Mouse (Mus musculus): ENCODE results near the gene Lrrk1. TPM values are rescaled to one million over a fixed set of nuclear protein-coding genes. Genes with fewer than 3 reads are reported as not detected.

Gene Lrrk1
- polyA plus RNA-seq, 1 experiment from 2014 or later: 33.0 TPM

- CTCF ChIA-PET: interaction anchor here (1.4 kb wide), 1 partner anchor 255 kb away, joined by 8 read pairs; no protein-coding TSS in a partner anchor
Observed at GRCm38 (mm10) chr7:66405951-66406721, 18.0 kb upstream of the Lrrk1 start.

GRCm38 (mm10) chr7:66405541-66405940, 17.4 kb upstream of the Lrrk1 start:
- in situ Hi-C loops (cut with MboI; ENCODE audit: low pct_unique_long_range_greater_than_20kb): loop anchor here (25.0 kb wide), 1 partner anchor 432 kb away; the partner anchor contains the start of gene Adamts17
- no peak for TF ChIP-seq CTCF (IDR thresholded peaks at IDR 0.05)
- no peak for ATAC-seq
- CTCF ChIA-PET: interaction anchor here (1.0 to 1.4 kb wide), 2 partner anchors 256 to 261 kb away, joined by 3 to 8 read pairs; no protein-coding TSS in a partner anchor
- POLR2A ChIA-PET: no interaction called here
- H3K27me3 ChIP-seq: no peaks in the 10 kb centered on the region
- DNase-seq (ENCODE audit: low read depth, low spot score): no peak

More at GRCm38 (mm10) chr7:66405951-66406721, 18.0 kb upstream of the Lrrk1 start:
- in situ Hi-C loops (cut with MboI; ENCODE audit: low pct_unique_long_range_greater_than_20kb): loop anchor here (25.0 kb wide), 1 partner anchor 431 kb away; the partner anchor contains the start of gene Adamts17
- no peaks in the 10 kb centered on the region for H3K27me3 ChIP-seq
- DNase-seq (ENCODE audit: low read depth, low spot score) (no peak), ATAC-seq (no peak)
- POLR2A ChIA-PET: no interaction called here
- no peak for TF ChIP-seq CTCF (IDR thresholded peaks at IDR 0.05)

- POLR2A ChIA-PET: no interaction called here
- H3K27me3 ChIP-seq: no peaks in the 10 kb centered on the region
- TF ChIP-seq CTCF (IDR thresholded peaks at IDR 0.05): no peak
- CTCF ChIA-PET: interaction anchor here (1.0 to 1.4 kb wide), 2 partner anchors 256 to 262 kb away, joined by 3 to 8 read pairs; no protein-coding TSS in a partner anchor
- ATAC-seq (peak; percentile 51), DNase-seq (ENCODE audit: low read depth, low spot score) (no peak)
- in situ Hi-C loops (cut with MboI; ENCODE audit: low pct_unique_long_range_greater_than_20kb): loop anchor here (25.0 kb wide), 1 partner anchor 432 kb away; the partner anchor contains the start of gene Adamts17
Observed at GRCm38 (mm10) chr7:66404802-66405201, 16.7 kb upstream of the Lrrk1 start.

- DNase-seq (ENCODE audit: low read depth, low spot score) (no peak), ATAC-seq (no peak)
- TF ChIP-seq CTCF (IDR thresholded peaks at IDR 0.05): no peak
- in situ Hi-C loops (cut with MboI; ENCODE audit: low pct_unique_long_range_greater_than_20kb): loop anchor here (25.0 kb wide), 1 partner anchor 433 kb away; the partner anchor contains the start of gene Adamts17
- POLR2A ChIA-PET: no interaction called here
- H3K27me3 ChIP-seq: no peaks in the 10 kb centered on the region
- CTCF ChIA-PET: no interaction called here
Observed at GRCm38 (mm10) chr7:66404141-66404540, 16.0 kb upstream of the Lrrk1 start.

- no peaks in the 10 kb centered on the region for H3K27me3 ChIP-seq
- CTCF ChIA-PET: no interaction called here
- POLR2A ChIA-PET: no interaction called here
- ATAC-seq (no peak), DNase-seq (ENCODE audit: low read depth, low spot score) (no peak)
- no peak for TF ChIP-seq CTCF (IDR thresholded peaks at IDR 0.05)
- in situ Hi-C loops (cut with MboI; ENCODE audit: low pct_unique_long_range_greater_than_20kb): loop anchor here (25.0 kb wide), 1 partner anchor 434 kb away; the partner anchor contains the start of gene Adamts17
Observed at GRCm38 (mm10) chr7:66402876-66403275, 14.7 kb upstream of the Lrrk1 start.

GRCm38 (mm10) chr7:66401605-66402004, 13.5 kb upstream of the Lrrk1 start:
- POLR2A ChIA-PET: no interaction called here
- CTCF ChIA-PET: interaction anchor here (1.2 kb wide), 1 partner anchor 13 kb away, joined by 3 read pairs; no protein-coding TSS in a partner anchor

GRCm38 (mm10) chr7:66397288-66397687, 9.1 kb upstream of the Lrrk1 start:
- no peak for ATAC-seq
- no peak for DNase-seq (ENCODE audit: low read depth, low spot score)
- in situ Hi-C loops (cut with MboI; ENCODE audit: low pct_unique_long_range_greater_than_20kb): no loop called here
- TF ChIP-seq CTCF (IDR thresholded peaks at IDR 0.05): no peak
- H3K27me3 ChIP-seq: no peaks in the 10 kb centered on the region
- POLR2A ChIA-PET: no interaction called here
- CTCF ChIA-PET: no interaction called here

More at GRCm38 (mm10) chr7:66401605-66402004, 13.5 kb upstream of the Lrrk1 start:
- in situ Hi-C loops (cut with MboI; ENCODE audit: low pct_unique_long_range_greater_than_20kb): loop anchor here (25.0 kb wide), 1 partner anchor 436 kb away; the partner anchor contains the start of gene Adamts17
- ATAC-seq (no peak), DNase-seq (ENCODE audit: low read depth, low spot score) (no peak)
- no peak for TF ChIP-seq CTCF (IDR thresholded peaks at IDR 0.05)
- no peaks in the 10 kb centered on the region for H3K27me3 ChIP-seq

GRCm38 (mm10) chr7:66388621-66389532, 727 bp upstream of the Lrrk1 start:
- ATAC-seq (peak; percentile 75), DNase-seq (ENCODE audit: low read depth, low spot score) (no peak)
- in situ Hi-C loops (cut with MboI; ENCODE audit: low pct_unique_long_range_greater_than_20kb): no loop called here
- peak; percentile 79 for TF ChIP-seq CTCF (IDR thresholded peaks at IDR 0.05)
- ChIA-PET CTCF (interaction anchor here (0.7 to 6.8 kb wide), 24 partner anchors 10 to 278 kb away, joined by 3 to 82 read pairs (median 4); partner anchors contain the start of gene Gm10974), POLR2A (interaction anchor here (0.9 to 2.0 kb wide), 8 partner anchors 13 to 81 kb away, joined by 3 to 10 read pairs (median 5); no protein-coding TSS in a partner anchor)
- H3K27me3 ChIP-seq: no peaks in the 10 kb centered on the region

GRCm38 (mm10) chr7:66387419-66387812, 734 bp downstream of the Lrrk1 start:
- TF ChIP-seq CTCF (IDR thresholded peaks at IDR 0.05): no peak
- CTCF ChIA-PET: interaction anchor here (0.7 to 6.8 kb wide), 3 partner anchors 45 to 80 kb away, joined by 3 to 82 read pairs (median 19); no protein-coding TSS in a partner anchor
- in situ Hi-C loops (cut with MboI; ENCODE audit: low pct_unique_long_range_greater_than_20kb): no loop called here
- no peak for DNase-seq (ENCODE audit: low read depth, low spot score)
- POLR2A ChIA-PET: interaction anchor here (0.5 to 1.9 kb wide), 9 partner anchors 8 to 1716 kb away, joined by 3 to 7 read pairs (median 4); no protein-coding TSS in a partner anchor
- ATAC-seq: peak; percentile 14
- no peaks in the 10 kb centered on the region for H3K27me3 ChIP-seq

- no peaks in the 10 kb centered on the region for H3K27me3 ChIP-seq
- POLR2A ChIA-PET: interaction anchor here (1.1 kb wide), 1 partner anchor 46 kb away, joined by 4 read pairs; no protein-coding TSS in a partner anchor
- no peak for DNase-seq (ENCODE audit: low read depth, low spot score)
- ATAC-seq: no peak
- no peak for TF ChIP-seq CTCF (IDR thresholded peaks at IDR 0.05)
- CTCF ChIA-PET: interaction anchor here (0.8 to 6.8 kb wide), 2 partner anchors 44 to 77 kb away, joined by 3 to 82 read pairs; no protein-coding TSS in a partner anchor
- in situ Hi-C loops (cut with MboI; ENCODE audit: low pct_unique_long_range_greater_than_20kb): no loop called here
Observed at GRCm38 (mm10) chr7:66386411-66386810, 1.7 kb downstream of the Lrrk1 start.

All from Patski (cell line).